ENCODE assay signal across 14 mouse cellular contexts in genomic region chr4:124143630-124144029, GRCm38 (mm10).
"Had no signal": no experiment of that assay in that cellular context is flagged by ENCODE, and none has a peak within 500 bp of the region (broad histone marks: within the 10 kb centered on the region; RNA-seq: fewer than 3 reads in every experiment).

No protein-coding gene starts in this region.

- H3K27ac ChIP-seq: liver, embryonic 12.5 days; liver, embryonic 14.5 days; midbrain, embryonic 15.5 days; neural tube, embryonic 13.5 days; neural tube, embryonic 15.5 days had no signal

- H3K9me3 ChIP-seq: liver, embryonic 12.5 days; midbrain, embryonic 15.5 days; neural tube, embryonic 13.5 days; neural tube, embryonic 15.5 days had no signal

- ATAC-seq: liver, embryonic 12.5 days; midbrain, embryonic 15.5 days had no signal

- H3K36me3 ChIP-seq: liver, embryonic 12.5 days; midbrain, embryonic 15.5 days; neural tube, embryonic 13.5 days; neural tube, embryonic 15.5 days had no signal

- H3K4me1 ChIP-seq: liver, embryonic 12.5 days had no signal

- DNase-seq: lung, adult 18-20 months; lung, embryonic 14.5 days; lung, postnatal 4 days; right cerebral cortex, postnatal 4 days; spleen, adult 18-20 months; thymus, adult 18-20 months; thymus, postnatal 14 days; thymus, postnatal 36 days had no signal

- H3K4me3 ChIP-seq: liver, embryonic 12.5 days; midbrain, embryonic 15.5 days; myocyte; neural tube, embryonic 13.5 days; neural tube, embryonic 15.5 days had no signal

- H3K4me2 ChIP-seq: liver, embryonic 12.5 days; lung, embryonic 14.5 days; midbrain, embryonic 15.5 days; neural tube, embryonic 13.5 days; neural tube, embryonic 15.5 days had no signal

- H3K9ac ChIP-seq: liver, embryonic 12.5 days; liver, embryonic 14.5 days; lung, embryonic 14.5 days; midbrain, embryonic 15.5 days; neural tube, embryonic 13.5 days; neural tube, embryonic 15.5 days had no signal
